Mouse (Mus musculus) heart, postnatal 0 days (tissue): ENCODE measurements at regions not wholly inside any gene's neighbourhood (a gene's known extent, or its start where the extent isn't known, plus 50 kb on each side); places are given as distances from the start of the nearest gene placed in this dataset.

ENCODE experiments used
- CTCF ChIP-seq: IDR thresholded peaks from 2 replicates; pipeline ENCODE4 v1.5.1; 2016; ENCODE audit warnings: antibody characterized with exemption, control low read depth, low read depth
- EP300 ChIP-seq: IDR thresholded peaks from 2 replicates; pipeline ENCODE4 v1.6.1; 2016; ENCODE audit warnings: antibody characterized with exemption, low read depth

- TF ChIP-seq CTCF (no peak), EP300 (no peak)
Measured at GRCm38 (mm10) chr5:51729771-51730170, 162.2 kb upstream of the Ppargc1a start.
